ENCODE assay signal across 9 mouse cellular contexts in genomic region chr12:104066241-104066640, GRCm38 (mm10). TPM values are rescaled to one million over a fixed set of nuclear protein-coding genes. Genes with fewer than 3 reads are reported as not detected.
DNase-seq lines count a peak whose midpoint lies in the region; ATAC-seq and TF ChIP-seq lines count a peak whose summit lies in the region.
"Had no signal": no experiment of that assay in that cellular context is flagged by ENCODE, and none has a peak within 500 bp of the region (broad histone marks: within the 10 kb centered on the region; RNA-seq: fewer than 3 reads in every experiment).

No protein-coding gene starts in this region.

- peak; percentile 79 for TF ChIP-seq CTCF in lung, postnatal 0 days (IDR thresholded peaks at IDR 0.05)

- no peak for TF ChIP-seq EP300 in lung, postnatal 0 days (IDR thresholded peaks at IDR 0.05)

- WGBS in lung, postnatal 0 days: 20% methylated on average over 8 of the region's 8 CpGs

- H3K9ac ChIP-seq in lung, postnatal 0 days (replicated peaks; ENCODE audit: low read depth): no peak overlapping the region
- H3K9ac ChIP-seq: heart, embryonic 15.5 days had no signal

- H3K4me1 ChIP-seq in lung, postnatal 0 days (ENCODE audit: insufficient read depth, low read depth, low read length): no peaks in the 10 kb centered on the region
- H3K4me1 ChIP-seq: heart, embryonic 15.5 days had no signal

- H3K27me3 ChIP-seq in lung, postnatal 0 days (replicated peaks; ENCODE audit: insufficient read depth, low read length): no peaks in the 10 kb centered on the region

- DNase-seq in right cerebral cortex, postnatal 14 days: peak; percentile 49
- DNase-seq in right cerebral cortex, postnatal 25 days: no peak
- peak; percentile 72 for DNase-seq in adrenal gland, adult 2 months
- DNase-seq in embryo, embryonic 10.5 days (ENCODE audit: low spot score): peak; percentile 87
- DNase-seq in kidney, adult 8-10 months: peak; percentile 33 to 64
- DNase-seq in lung, postnatal 0 days (ENCODE audit: low spot score): peak; percentile 59
- peak; percentile 24 for DNase-seq in skeletal muscle tissue, adult 2 months (ENCODE audit: low read depth, low spot score)

- H3K36me3 ChIP-seq in lung, postnatal 0 days (ENCODE audit: insufficient read depth, low read length): no peaks in the 10 kb centered on the region
- H3K36me3 ChIP-seq: heart, embryonic 15.5 days had no signal

- no peak for ATAC-seq in lung, postnatal 0 days

- no peak overlapping the region for H3K27ac ChIP-seq in lung, postnatal 0 days (ENCODE audit: low read length)

- H3K4me3 ChIP-seq in lung, postnatal 0 days (ENCODE audit: low read depth, low read length): no peak overlapping the region
- H3K4me3 ChIP-seq: heart, embryonic 15.5 days had no signal

- no peak overlapping the region for H3K4me2 ChIP-seq in lung, postnatal 0 days (replicated peaks; ENCODE audit: low read depth, low read length)

- no peaks in the 10 kb centered on the region for H3K9me3 ChIP-seq in lung, postnatal 0 days (ENCODE audit: low read length)
- H3K9me3 ChIP-seq: heart, embryonic 15.5 days had no signal

RNA-seq across cellular contexts. Expression of gene Serpina12, which starts 22.0 kb away (rescaled TPM):
- under 1 TPM; 0.21 to 0.66 TPM for total RNA-seq in adrenal gland, adult 2 months (2021)
- polyA plus RNA-seq in adrenal gland, adult 2 months (2012; rRNA removed): 0.03 TPM in 1 of 2 replicates, not detected in the other
- 0.04 TPM in 1 of 2 replicates, not detected in the other for polyA plus RNA-seq in lung, postnatal 0 days (2015; fragmentation: Nextera tagmentation; extraction: Ambion mirVana)
- polyA plus RNA-seq: heart, embryonic 15.5 days; stomach, embryonic 16.5 days had no signal

RNA-seq across cellular contexts. Expression of gene Serpina5, which starts 34.7 kb away (rescaled TPM):
- under 1 TPM in 1 of 2 experiments, not detected in 1; 0.75 TPM for total RNA-seq in adrenal gland, adult 2 months (2021)
- polyA plus RNA-seq in adrenal gland, adult 2 months (2012; rRNA removed): not detected in 2 replicates
- polyA plus RNA-seq in lung, postnatal 0 days (2015; fragmentation: Nextera tagmentation; extraction: Ambion mirVana): not detected in 2 replicates
- polyA plus RNA-seq: heart, embryonic 15.5 days; stomach, embryonic 16.5 days had no signal

RNA-seq across cellular contexts. Expression of gene Serpina3a, which starts 46.3 kb away (rescaled TPM):
- total RNA-seq in adrenal gland, adult 2 months (2021): not detected
- polyA plus RNA-seq in adrenal gland, adult 2 months (2012; rRNA removed): not detected in 2 replicates
- polyA plus RNA-seq in lung, postnatal 0 days (2015; fragmentation: Nextera tagmentation; extraction: Ambion mirVana): not detected in 2 replicates
- polyA plus RNA-seq: heart, embryonic 15.5 days; stomach, embryonic 16.5 days had no signal

RNA-seq across cellular contexts. Expression of gene Serpina9, which starts 52.7 kb away (rescaled TPM):
- not detected for total RNA-seq in adrenal gland, adult 2 months (2021)
- polyA plus RNA-seq in adrenal gland, adult 2 months (2012; rRNA removed): not detected in 2 replicates
- polyA plus RNA-seq in lung, postnatal 0 days (2015; fragmentation: Nextera tagmentation; extraction: Ambion mirVana): 0.32 and 0.89 TPM in 2 replicates
